Mouse (Mus musculus): ENCODE measurements around the gene Rfx5.
"Not testable (repeated sequence)": the region's sequence is repeated elsewhere in the genome, so short reads cannot be mapped to it uniquely, and the experiment has no call there.

The Rfx5 gene

GRCm38 (mm10) chr3:94935332-94935731 lies 18.5 kb upstream of the Rfx5 start:
- peak; percentile 68 for DNase-seq (ENCODE audit: low spot score)

GRCm38 (mm10) chr3:94936147-94936546 lies 17.7 kb upstream of the Rfx5 start:
- not testable (repeated sequence) for DNase-seq (ENCODE audit: low spot score)

DNA sequence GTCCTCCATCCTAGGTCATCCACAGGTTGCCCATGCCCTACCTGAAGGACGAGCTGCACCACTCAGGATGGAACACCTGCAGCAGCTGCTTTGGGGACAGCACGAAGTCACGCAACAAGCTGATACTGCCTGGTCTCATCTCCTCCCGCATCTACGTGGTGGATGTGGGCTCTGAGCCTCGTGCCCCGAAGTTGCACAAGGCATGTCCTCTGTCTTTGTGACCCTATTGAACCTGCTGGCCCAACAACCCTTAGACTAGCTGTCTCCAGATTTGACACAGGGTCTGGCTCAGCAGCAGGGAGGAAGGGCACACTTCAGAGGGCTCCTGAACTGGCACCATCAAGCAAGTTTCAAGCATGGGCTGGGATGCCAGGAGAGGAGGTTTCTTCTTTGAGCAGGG lies 16.7 kb upstream of the Rfx5 start:
- DNase-seq (ENCODE audit: low spot score): not testable (repeated sequence)

DNA sequence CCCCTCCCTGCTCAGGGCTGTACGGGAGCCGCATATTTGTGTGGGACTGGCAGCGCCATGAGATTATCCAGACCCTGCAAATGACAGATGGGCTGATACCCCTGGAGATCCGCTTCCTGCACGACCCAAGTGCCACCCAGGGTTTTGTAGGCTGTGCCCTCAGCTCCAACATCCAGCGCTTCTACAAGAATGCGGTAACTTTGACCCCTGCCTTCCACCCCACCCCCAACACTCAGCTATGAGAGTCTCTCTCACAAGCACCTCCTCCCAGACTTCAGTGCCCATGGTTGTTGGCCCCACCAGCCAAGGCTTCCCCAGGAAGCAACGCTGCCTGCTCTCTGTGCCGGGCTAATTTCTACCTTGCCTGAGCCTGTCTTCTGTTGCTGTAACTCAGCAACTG lies 13.8 kb upstream of the Rfx5 start:
- DNase-seq (ENCODE audit: low spot score): not testable (repeated sequence)

- DNase-seq (ENCODE audit: low spot score): not testable (repeated sequence)
Observed at GRCm38 (mm10) chr3:94942211-94942967, 11.5 kb upstream of the Rfx5 start.

GRCm38 (mm10) chr3:94943706-94944105 lies 10.2 kb upstream of the Rfx5 start:
- DNase-seq (ENCODE audit: low spot score): not testable (repeated sequence)

DNA sequence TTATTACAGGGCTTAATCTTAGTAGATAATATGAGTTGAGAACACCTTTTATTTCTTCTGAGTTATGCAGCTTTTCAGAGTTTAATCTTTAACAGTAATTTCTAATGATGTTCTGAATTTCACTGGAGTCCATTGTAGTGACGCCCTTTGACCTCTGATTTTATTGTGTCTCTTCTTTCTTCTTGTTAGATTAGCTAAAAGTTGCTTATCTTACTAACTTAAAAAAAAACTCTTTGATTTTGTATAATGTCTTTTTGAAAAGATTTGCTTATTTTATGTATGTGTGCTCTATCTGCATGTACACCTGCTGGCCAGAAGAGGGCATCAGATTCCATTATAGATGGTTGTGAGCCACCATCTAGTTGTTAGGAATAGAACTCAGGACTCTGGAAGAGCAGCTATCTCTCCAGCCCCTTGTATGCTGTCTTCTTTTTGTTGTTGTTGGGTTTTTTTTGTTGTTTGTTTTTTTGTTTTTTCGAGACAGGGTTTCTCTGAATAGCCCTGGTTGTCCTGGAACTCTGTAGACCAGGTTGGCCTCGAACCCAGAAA lies 5.7 kb upstream of the Rfx5 start:
- no peak for DNase-seq (ENCODE audit: low spot score)

GRCm38 (mm10) chr3:94949645-94950044 lies 4.2 kb upstream of the Rfx5 start:
- DNase-seq (ENCODE audit: low spot score): no peak

DNA sequence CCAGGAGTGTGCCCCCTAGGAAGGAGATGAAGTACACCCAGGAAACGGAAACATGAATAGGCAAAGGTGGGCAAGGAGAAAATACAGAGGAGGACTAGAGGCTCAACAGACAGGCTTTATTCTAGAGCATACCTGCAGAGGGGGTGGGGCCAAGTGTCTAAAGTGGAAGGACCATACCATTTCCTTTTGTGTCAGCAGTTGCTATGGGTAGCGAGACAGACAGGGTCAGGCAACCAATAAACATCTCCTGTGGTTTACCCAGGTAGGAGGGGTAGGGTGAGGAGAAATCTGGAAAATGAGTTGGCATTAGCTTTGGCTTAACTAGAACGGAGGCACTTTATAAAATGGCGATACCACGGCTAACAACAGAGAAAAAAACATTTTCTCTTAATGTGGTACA lies 1.1 kb upstream of the Rfx5 start:
- no peak for DNase-seq (ENCODE audit: low spot score)

DNA sequence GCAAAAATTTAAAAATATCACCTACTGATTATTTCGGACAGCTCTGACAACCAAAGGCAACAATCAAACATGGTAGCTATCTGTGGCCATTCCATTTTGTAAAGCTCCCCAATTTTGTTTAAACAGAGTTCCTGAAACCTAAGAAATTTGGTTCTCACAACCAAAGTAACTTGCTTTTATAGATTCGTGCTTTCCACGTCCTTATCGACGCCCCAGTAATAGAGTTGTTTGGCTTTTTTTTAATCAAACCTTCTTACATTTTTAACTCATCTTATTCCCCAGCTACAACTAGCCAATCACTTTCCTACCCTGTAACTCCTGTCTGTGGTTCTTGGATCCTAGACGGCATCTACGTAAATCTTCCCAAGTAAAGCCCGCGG lies 501 bp upstream of the Rfx5 start:
- no peak for DNase-seq (ENCODE audit: low spot score)

DNA sequence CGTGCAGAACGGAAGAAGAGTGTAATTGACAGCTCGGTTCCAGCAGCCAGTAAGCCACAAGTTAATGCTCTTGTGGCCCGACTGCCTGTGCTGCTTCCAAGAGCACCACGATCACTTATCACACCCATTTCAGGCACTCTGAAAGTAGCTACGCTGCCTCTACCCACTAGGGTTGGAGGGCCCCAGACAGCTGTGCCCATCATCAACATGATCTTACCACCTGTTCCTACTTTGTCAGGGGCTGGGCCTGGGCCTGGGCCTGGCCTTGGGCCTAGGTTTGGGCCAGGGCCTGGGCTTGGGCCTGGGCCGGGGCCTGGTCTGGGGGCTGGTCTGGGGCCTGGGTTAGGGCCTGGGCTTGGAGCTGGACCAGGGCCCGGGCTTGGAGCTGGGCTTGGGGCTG lies 4.4 kb downstream of the Rfx5 start:
- DNase-seq (ENCODE audit: low spot score): no peak

DNA sequence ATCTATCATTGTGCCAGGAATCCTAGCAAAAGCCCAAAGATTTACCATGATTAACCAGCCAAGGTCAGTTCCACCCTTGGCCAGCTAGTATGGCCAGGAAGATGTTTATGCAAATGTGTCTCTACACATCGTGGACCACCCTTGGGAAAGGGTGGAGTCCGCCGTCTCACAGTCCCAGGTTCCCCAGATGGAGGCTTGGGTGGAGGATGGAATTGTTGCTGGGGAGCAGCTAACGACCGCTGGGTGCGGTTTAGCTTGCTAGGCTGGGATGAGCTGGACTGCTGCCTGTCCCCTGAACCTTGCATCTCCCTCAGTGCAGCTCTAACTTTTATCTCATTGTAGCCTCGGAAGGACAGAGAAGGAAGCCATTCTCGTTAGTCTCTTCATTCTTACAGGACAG lies 6.0 kb downstream of the Rfx5 start:
- DNase-seq (ENCODE audit: low spot score): no peak

DNA sequence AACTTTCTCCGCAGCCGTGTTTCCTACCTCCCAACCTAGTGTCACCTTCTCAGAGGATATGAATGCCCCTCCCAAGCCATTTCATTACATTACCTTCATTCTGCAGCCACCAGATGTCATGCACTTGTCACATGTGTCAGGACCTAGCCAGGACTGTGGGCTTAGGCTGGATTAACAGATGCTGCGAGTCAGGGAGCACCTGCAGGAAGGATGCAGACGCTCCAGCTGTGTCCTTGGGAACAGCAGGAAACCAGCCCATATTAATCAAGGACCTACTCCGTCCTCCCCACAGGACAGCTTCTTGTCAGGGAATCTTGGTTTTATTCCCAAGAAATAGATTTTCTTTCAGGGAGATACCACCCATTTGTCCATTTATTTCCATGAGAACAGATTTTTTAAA lies 6.4 kb downstream of the Rfx5 start:
- DNase-seq (ENCODE audit: low spot score): no peak

- DNase-seq (ENCODE audit: low spot score): no peak
Observed at GRCm38 (mm10) chr3:94964989-94965388, 11.1 kb downstream of the Rfx5 start.

GRCm38 (mm10) chr3:94965878-94966277 lies 12.0 kb downstream of the Rfx5 start:
- DNase-seq (ENCODE audit: low spot score): no peak

GRCm38 (mm10) chr3:94972552-94972951 lies 18.7 kb downstream of the Rfx5 start:
- DNase-seq (ENCODE audit: low spot score): no peak

DNA sequence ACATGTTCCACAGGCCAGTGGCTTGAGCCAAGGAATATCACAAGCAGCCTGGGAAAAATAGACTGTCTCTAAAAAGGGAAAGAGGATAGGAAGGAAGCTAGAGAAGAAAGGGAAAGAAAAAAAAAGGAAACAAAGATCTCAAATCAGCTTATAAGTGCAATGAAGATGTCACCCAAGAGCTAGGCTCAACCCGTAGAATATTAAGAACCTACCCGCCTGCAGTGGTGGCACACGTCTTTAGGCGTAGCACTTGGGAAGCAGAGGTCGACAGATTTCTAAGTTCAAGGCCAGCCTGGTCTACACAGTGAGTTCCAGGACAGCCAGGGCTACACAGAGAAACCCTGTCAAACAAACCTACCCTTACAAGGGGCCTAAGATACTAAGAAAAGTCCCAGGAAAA lies 19.7 kb downstream of the Rfx5 start:
- no peak for DNase-seq (ENCODE audit: low spot score)

GRCm38 (mm10) chr3:94974026-94974527 lies 20.2 kb downstream of the Rfx5 start:
- no peak for DNase-seq (ENCODE audit: low spot score)

- DNase-seq (ENCODE audit: low spot score): peak; percentile 86
Observed at GRCm38 (mm10) chr3:94974528-94975422, 20.9 kb downstream of the Rfx5 start, which contains the start of gene Pi4kb. Gene Pi4kb (plus strand): TSS chr3:94974731.

- DNase-seq (ENCODE audit: low spot score): no peak
Observed at GRCm38 (mm10) chr3:94984312-94984711, 30.4 kb downstream of the Rfx5 start.

DNA sequence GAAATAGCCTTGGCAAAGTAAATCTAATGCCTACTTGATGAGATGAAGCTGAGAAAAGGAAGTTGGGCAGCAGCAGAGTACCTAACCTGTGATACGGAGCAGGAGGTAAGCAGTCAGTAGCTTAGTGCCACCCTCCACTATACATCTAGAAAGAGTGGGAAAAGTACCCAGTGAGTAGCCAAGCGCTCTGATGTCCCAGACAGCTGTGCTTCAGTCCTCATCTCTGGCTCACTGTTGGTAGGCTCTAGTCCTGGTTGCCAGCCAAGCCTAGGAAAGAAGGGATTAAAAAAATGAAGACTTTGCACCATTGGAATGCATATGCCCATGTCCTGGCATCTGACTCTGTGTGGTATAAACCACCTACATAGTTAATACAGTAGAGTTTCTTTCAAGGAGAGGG lies 31.6 kb downstream of the Rfx5 start:
- DNase-seq (ENCODE audit: low spot score): no peak

GRCm38 (mm10) chr3:94987578-94987977 lies 33.7 kb downstream of the Rfx5 start:
- peak; percentile 54 for DNase-seq (ENCODE audit: low spot score)
